Comparison of ENCODE assay signal across 26 mouse cellular contexts in the genomic region with DNA sequence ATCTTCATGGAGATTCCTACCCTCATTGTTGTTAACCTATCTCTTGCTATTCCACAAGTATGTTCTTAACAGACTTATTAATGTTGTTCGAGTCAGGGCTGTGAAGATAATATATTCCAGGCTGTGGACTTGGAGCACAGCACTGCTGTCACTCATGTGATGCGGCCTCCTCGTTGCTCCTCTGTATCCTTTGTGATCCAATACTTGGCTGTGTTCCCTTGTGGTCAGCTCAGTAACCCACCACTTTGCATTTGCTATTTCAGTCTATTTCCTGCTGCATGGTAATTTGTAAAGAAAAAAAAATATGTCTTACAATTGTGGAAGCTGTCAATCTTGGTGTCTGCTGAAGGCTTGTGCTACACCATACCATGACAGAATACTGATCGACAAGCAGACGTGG. TPM values are rescaled to one million over a fixed set of nuclear protein-coding genes. Genes with fewer than 3 reads are reported as not detected.
A peak's percentile ranks its signal among the peaks of the same experiment; 100 is the strongest.
DNase-seq lines count a peak whose midpoint lies in the region; ATAC-seq and TF ChIP-seq lines count a peak whose summit lies in the region.
"Had no signal": no experiment of that assay in that cellular context is flagged by ENCODE, and none has a peak within 500 bp of the region (broad histone marks: within the 10 kb centered on the region; RNA-seq: fewer than 3 reads in every experiment).

No protein-coding gene starts in this region.

- H3K9ac ChIP-seq in forebrain, postnatal 0 days, result no peak overlapping the region
- no peak overlapping the region for H3K9ac ChIP-seq in forebrain, embryonic 14.5 days (ENCODE audit: low read length)
- H3K9ac ChIP-seq in heart, embryonic 11.5 days (ENCODE audit: low read depth, low read length), result no peak overlapping the region
- H3K9ac ChIP-seq: embryonic facial prominence, embryonic 12.5 days; hindbrain, embryonic 13.5 days; limb, embryonic 12.5 days; liver, postnatal 0 days; midbrain, embryonic 13.5 days had no signal

- ATAC-seq in forebrain, postnatal 0 days, result peak; percentile 29; the same call in 1 of the 2 replicates
- ATAC-seq in forebrain, embryonic 14.5 days, result no peak
- no peak for ATAC-seq in heart, embryonic 11.5 days (replicated peaks; ENCODE audit: insufficient number of reproducible peaks, low FRiP score, low TSS enrichment)
- ATAC-seq: inflammation-experienced regulatory T-cells, adult 6 months; liver, postnatal 0 days; lung, postnatal 0 days; midbrain, embryonic 13.5 days; Patski had no signal

- DNase-seq in forebrain, postnatal 0 days, result no peak
- no peak for DNase-seq in forebrain, embryonic 14.5 days (ENCODE audit: low spot score)
- DNase-seq in 416B (ENCODE audit: low read depth), result peak; percentile 53
- no peak for DNase-seq in layer of hippocampus, postnatal 25 days (ENCODE audit: extremely low spot score in 1 of 2, low spot score in 1 of 2)
- DNase-seq: adrenal gland, postnatal 36 days; cerebellum, adult 11-12 months; cerebellum, postnatal 10 days; gastrocnemius, adult 2 months; kidney, adult 2 months; kidney, postnatal 14 days; liver, postnatal 0 days; spleen, adult 18-20 months; thymus, postnatal 14 days had no signal

- no peaks in the 10 kb centered on the region for H3K9me3 ChIP-seq in forebrain, postnatal 0 days (ENCODE audit: low read length)
- H3K9me3 ChIP-seq in forebrain, embryonic 14.5 days (replicated peaks; ENCODE audit: control insufficient read depth, low read length), result no peaks in the 10 kb centered on the region
- no peaks in the 10 kb centered on the region for H3K9me3 ChIP-seq in heart, embryonic 11.5 days (replicated peaks; ENCODE audit: control insufficient read depth, low read length)
- H3K9me3 ChIP-seq: embryonic facial prominence, embryonic 12.5 days; hindbrain, embryonic 13.5 days; limb, embryonic 12.5 days; midbrain, embryonic 13.5 days had no signal

- H3ac ChIP-seq in myocyte (ENCODE audit: control insufficient read depth, insufficient read length), result no peak overlapping the region

- no peaks in the 10 kb centered on the region for H3K79me2 ChIP-seq in myocyte (ENCODE audit: control insufficient read depth, insufficient read depth)

- peaks cover 4% of the 10 kb centered on the region; the same call in 1 of the 2 replicates for H3K4me1 ChIP-seq in forebrain, postnatal 0 days (ENCODE audit: insufficient read depth)
- H3K4me1 ChIP-seq in forebrain, embryonic 14.5 days (ENCODE audit: control insufficient read depth, insufficient read depth, low read length), result no peaks in the 10 kb centered on the region
- H3K4me1 ChIP-seq in bone marrow macrophage, adult 2 months (ENCODE audit: control insufficient read depth, insufficient read depth, low read length), result peaks cover 9% of the 10 kb centered on the region
- H3K4me1 ChIP-seq in heart, embryonic 11.5 days (ENCODE audit: control insufficient read depth, insufficient read depth, low read length), result no peaks in the 10 kb centered on the region
- H3K4me1 ChIP-seq: embryonic facial prominence, embryonic 12.5 days; hindbrain, embryonic 13.5 days; midbrain, embryonic 13.5 days had no signal

- H3K4me3 ChIP-seq in forebrain, postnatal 0 days (ENCODE audit: low read depth, low read length), result no peak overlapping the region
- no peak overlapping the region for H3K4me3 ChIP-seq in forebrain, embryonic 14.5 days (ENCODE audit: low read depth, low read length)
- H3K4me3 ChIP-seq in bone marrow macrophage, adult 2 months (ENCODE audit: insufficient read depth, low read length), result no peak overlapping the region
- H3K4me3 ChIP-seq in myocyte, result no peak overlapping the region
- H3K4me3 ChIP-seq in heart, embryonic 11.5 days (ENCODE audit: low read depth, low read length), result no peak overlapping the region
- H3K4me3 ChIP-seq: embryonic facial prominence, embryonic 12.5 days; erythroblast, embryonic 14.5 days; gastrocnemius, adult 2 months; hindbrain, embryonic 13.5 days; layer of hippocampus, adult 2 months; limb, embryonic 12.5 days; midbrain, embryonic 13.5 days had no signal

- TF ChIP-seq CTCF in forebrain, postnatal 0 days (IDR thresholded peaks at IDR 0.05; ENCODE audit: low read depth), result no peak
- no peak for TF ChIP-seq CTCF in bone marrow macrophage, adult 2 months (IDR thresholded peaks at IDR 0.05; ENCODE audit: low read depth, low read length)

- 46% methylated on average over 5 of the region's 5 CpGs for WGBS in forebrain, postnatal 0 days
- 72% methylated on average over 5 of the region's 5 CpGs for WGBS in forebrain, embryonic 14.5 days
- 74% methylated on average over 5 of the region's 5 CpGs for WGBS in heart, embryonic 11.5 days (ENCODE audit: insufficient replicate concordance)

- no peaks in the 10 kb centered on the region for H3K27me3 ChIP-seq in forebrain, postnatal 0 days (ENCODE audit: insufficient read depth, low read length)
- no peaks in the 10 kb centered on the region for H3K27me3 ChIP-seq in forebrain, embryonic 14.5 days (replicated peaks; ENCODE audit: control insufficient read depth, insufficient read depth, low read length)
- H3K27me3 ChIP-seq in myocyte (ENCODE audit: control insufficient read depth, insufficient read depth, insufficient read length), result no peaks in the 10 kb centered on the region
- no peaks in the 10 kb centered on the region for H3K27me3 ChIP-seq in heart, embryonic 11.5 days (ENCODE audit: control insufficient read depth, insufficient read depth, low read length)
- H3K27me3 ChIP-seq: embryonic facial prominence, embryonic 12.5 days; hindbrain, embryonic 13.5 days; limb, embryonic 12.5 days; midbrain, embryonic 13.5 days had no signal

- no peak overlapping the region for H3K4me2 ChIP-seq in forebrain, postnatal 0 days (ENCODE audit: low read depth)
- no peak overlapping the region for H3K4me2 ChIP-seq in forebrain, embryonic 14.5 days (ENCODE audit: low read length)
- peak overlapping the region; percentile 1 for H3K4me2 ChIP-seq in myocyte (ENCODE audit: low read depth)
- H3K4me2 ChIP-seq in heart, embryonic 11.5 days, result no peak overlapping the region
- H3K4me2 ChIP-seq: embryonic facial prominence, embryonic 12.5 days; hindbrain, embryonic 13.5 days; limb, embryonic 12.5 days; liver, embryonic 11.5 days; midbrain, embryonic 13.5 days had no signal

- H3K36me3 ChIP-seq in forebrain, postnatal 0 days (ENCODE audit: insufficient read depth), result no peaks in the 10 kb centered on the region
- H3K36me3 ChIP-seq in forebrain, embryonic 14.5 days (ENCODE audit: control insufficient read depth, insufficient read depth, low read length), result no peaks in the 10 kb centered on the region
- no peaks in the 10 kb centered on the region for H3K36me3 ChIP-seq in myocyte (ENCODE audit: control insufficient read depth, insufficient read depth)
- no peaks in the 10 kb centered on the region for H3K36me3 ChIP-seq in heart, embryonic 11.5 days (ENCODE audit: control insufficient read depth, insufficient read depth, low read length)
- H3K36me3 ChIP-seq: embryonic facial prominence, embryonic 12.5 days; hindbrain, embryonic 13.5 days; limb, embryonic 12.5 days; midbrain, embryonic 13.5 days had no signal

- no peak overlapping the region for H3K27ac ChIP-seq in forebrain, postnatal 0 days (ENCODE audit: low read depth, low read length)
- H3K27ac ChIP-seq in forebrain, embryonic 14.5 days (ENCODE audit: low read depth, low read length), result no peak overlapping the region
- H3K27ac ChIP-seq in bone marrow macrophage, adult 2 months (ENCODE audit: insufficient read depth, low read depth, low read length), result peak overlapping the region; percentile 72
- no peak overlapping the region for H3K27ac ChIP-seq in heart, embryonic 11.5 days (ENCODE audit: low read depth, low read length)
- H3K27ac ChIP-seq: embryonic facial prominence, embryonic 12.5 days; gastrocnemius, adult 2 months; hindbrain, embryonic 13.5 days; layer of hippocampus, adult 2 months; limb, embryonic 12.5 days; midbrain, embryonic 13.5 days had no signal

- TF ChIP-seq POLR2A in bone marrow macrophage, adult 2 months (IDR thresholded peaks at IDR 0.05; ENCODE audit: borderline replicate concordance, low read depth, low read length), result no peak
- TF ChIP-seq POLR2A in myocyte (IDR thresholded peaks at IDR 0.05; ENCODE audit: insufficient read length, low read depth), result no peak

TF ChIP-seq in myocyte, 11 proteins besides CTCF, POLR2A, EP300 and RAD21:
- no peak for TF ChIP-seq MYOG (IDR thresholded peaks at IDR 0.05; ENCODE audit: control insufficient read depth in 1 of 3, insufficient read depth in 1 of 3, insufficient read length in 2 of 3, low read depth in 2 of 3)
- TF ChIP-seq CEBPB (IDR thresholded peaks at IDR 0.05; ENCODE audit: insufficient read depth, poor library complexity, severe bottlenecking), result no peak
- no peak for TF ChIP-seq SRF (IDR thresholded peaks at IDR 0.05; ENCODE audit: control insufficient read depth, insufficient read length, low read depth)
- no peak for TF ChIP-seq E2F4 (IDR thresholded peaks at IDR 0.05; ENCODE audit: insufficient read depth)
TF ChIP-seq in myocyte: peak in this region for 0.

RNA-seq across cellular contexts. Expression of gene Snrpb2, which starts 49.8 kb away (rescaled TPM):
- 38.6 and 47.7 TPM in 2 replicates for total RNA-seq in forebrain, postnatal 0 days (2014; rRNA removed)
- 59.2 and 83.1 TPM in 2 replicates for polyA plus RNA-seq in forebrain, postnatal 0 days (2015; fragmentation: Nextera tagmentation; extraction: Ambion mirVana)
- polyA plus RNA-seq in forebrain, embryonic 14.5 days (2014; fragmentation: Nextera tagmentation; extraction: Ambion mirVana), result 84.3 and 89.3 TPM in 2 replicates
- 124 and 140 TPM in 2 replicates for polyA plus RNA-seq in bone marrow macrophage, adult 2 months (2012; ENCODE audit: insufficient read depth, insufficient read length, missing spikeins)
- 21.0 TPM for polyA plus RNA-seq in myocyte (2012; fragmentation: generic; extraction: Trizol)
- total RNA-seq in layer of hippocampus, postnatal 25 days (2021), result 10 to 100 TPM; 35.6 to 41.2 TPM
- 63.8 and 65.1 TPM in 2 replicates for polyA plus RNA-seq in heart, embryonic 11.5 days (2014; fragmentation: Nextera tagmentation; extraction: Ambion mirVana)
